Mouse (Mus musculus) hindbrain, embryonic 12.5 days (tissue): Measurements from ENCODE around the gene Nusap1. TPM values are rescaled to one million over a fixed set of nuclear protein-coding genes. Genes with fewer than 3 reads are reported as not detected.
A peak's percentile ranks its signal among the peaks of the same experiment; 100 is the strongest.

ENCODE experiments used
- ATAC-seq: fragments of 200-750 bp; cut with Nextera tagmentation; 2 replicates; pipeline ENCODE4 v1.8.0; 2017; ENCODE audit warnings: moderate TSS enrichment; ENCODE audit not compliant: low FRiP score
- H3K27ac ChIP-seq: fragments of 300-500 bp; sonication (generic); 2 replicates; pipeline ENCODE4 v1.5.1; 2016; ENCODE audit warnings: mild to moderate bottlenecking
- H3K27me3 ChIP-seq: fragments of 300-500 bp; sonication (generic); 2 replicates; pipeline ENCODE4 v1.6.1; 2016; ENCODE audit warnings: mild to moderate bottlenecking
- H3K36me3 ChIP-seq: fragments of 300-500 bp; sonication (generic); 2 replicates; pipeline ENCODE4 v1.6.1; 2016; ENCODE audit warnings: mild to moderate bottlenecking
- H3K4me1 ChIP-seq: fragments of 300-500 bp; sonication (generic); 2 replicates; pipeline ENCODE4 v1.6.1; 2016
- H3K4me2 ChIP-seq: fragments of 300-500 bp; sonication (generic); replicated peaks from 2 replicates; pipeline ENCODE4 v1.6.1; 2016; ENCODE audit warnings: mild to moderate bottlenecking
- H3K4me3 ChIP-seq: fragments of 300-500 bp; sonication (generic); 2 replicates; pipeline ENCODE4 v1.5.1; 2016; ENCODE audit warnings: mild to moderate bottlenecking
- H3K9ac ChIP-seq: fragments of 300-500 bp; sonication (generic); 2 replicates; pipeline ENCODE4 v1.6.1; 2016; ENCODE audit warnings: mild to moderate bottlenecking, moderate library complexity
- H3K9me3 ChIP-seq: fragments of 300-500 bp; sonication (generic); replicated peaks from 2 replicates; pipeline ENCODE4 v1.6.1; 2016; ENCODE audit warnings: mild to moderate bottlenecking
- whole genome bisulfite sequencing: fragments of 180-500 bp; shearing (Covaris S2); methylation state at CpG from one replicate; pipeline ENCODE4 v1.1.7; 2016; 5-methylcytosine and 5-hydroxymethylcytosine counted together
- polyA plus RNA-seq: library from polyadenylated mRNA; unstranded; fragments of >200 nt; fragmentation: Nextera tagmentation; extraction: Ambion mirVana; gene quantifications from 2 replicates; pipeline ENCODE4 v1.2.1, GENCODE M21; 2016

Nusap1 gene
- 56.4 and 57.6 TPM in 2 replicates for polyA plus RNA-seq

DNA sequence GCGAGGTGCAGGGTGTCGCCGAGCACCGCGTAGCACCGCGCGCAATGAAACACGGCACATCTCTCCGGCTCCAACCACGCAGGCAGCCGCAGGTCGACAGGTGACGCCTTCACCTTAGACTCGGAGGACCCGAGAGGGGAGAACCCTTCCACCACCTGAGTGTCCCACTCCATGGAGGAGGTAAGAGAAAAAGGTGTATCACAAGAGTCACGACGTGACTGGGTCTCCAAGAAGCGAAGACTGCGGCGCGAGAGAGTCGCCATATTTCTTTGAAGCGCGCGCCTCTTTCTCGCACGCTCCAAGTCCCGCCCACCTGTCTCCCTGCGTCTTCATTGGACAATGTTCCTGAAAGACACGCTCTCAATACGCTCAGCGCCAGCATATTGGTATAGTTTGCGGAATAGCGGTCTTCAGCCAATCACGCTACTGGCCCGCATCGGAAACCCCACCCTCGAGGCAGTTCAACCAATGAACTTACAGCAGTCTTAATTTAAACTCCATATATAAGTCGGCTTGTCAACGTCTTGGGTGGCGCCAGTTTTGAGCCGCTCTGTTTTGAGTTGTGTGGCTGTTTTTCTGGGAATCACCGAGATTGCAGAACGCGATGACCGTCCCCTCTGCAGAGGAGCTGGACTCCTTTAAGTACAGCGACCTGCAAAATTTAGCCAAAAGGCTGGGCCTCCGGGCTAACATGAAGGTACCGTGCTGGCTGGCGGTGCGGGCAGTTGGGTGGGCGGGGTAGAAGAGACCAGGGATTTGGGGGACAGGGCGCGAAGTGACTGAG, at the start of gene Nusap1, which contains the start of gene Oip5:
Gene Nusap1 (plus strand): TSS at position 100 of the 784 bp plus-strand sequence.
Gene Oip5 (minus strand): TSS at position 271 of the 784 bp plus-strand sequence.
- H3K27me3 ChIP-seq = no peaks in the 10 kb centered on the region
- H3K9ac ChIP-seq = peak within 1 kb of the TSS; percentile 63
- H3K4me3 ChIP-seq = peak within 1 kb of the TSS; percentile 58
- no peaks in the 10 kb centered on the region for H3K9me3 ChIP-seq
- H3K4me1 ChIP-seq = peaks cover 27% of the 10 kb centered on the region
- ATAC-seq = peak; percentile 100
- peak within 1 kb of the TSS; percentile 96 for H3K4me2 ChIP-seq
- no peaks in the 10 kb centered on the region for H3K36me3 ChIP-seq
- 0 out of 2 replicates have a peak within 1 kb of the TSS, but pooled peaks have one; percentile 25 for H3K27ac ChIP-seq
- WGBS = under 1% methylated on average over 55 of the region's 55 CpGs

DNA sequence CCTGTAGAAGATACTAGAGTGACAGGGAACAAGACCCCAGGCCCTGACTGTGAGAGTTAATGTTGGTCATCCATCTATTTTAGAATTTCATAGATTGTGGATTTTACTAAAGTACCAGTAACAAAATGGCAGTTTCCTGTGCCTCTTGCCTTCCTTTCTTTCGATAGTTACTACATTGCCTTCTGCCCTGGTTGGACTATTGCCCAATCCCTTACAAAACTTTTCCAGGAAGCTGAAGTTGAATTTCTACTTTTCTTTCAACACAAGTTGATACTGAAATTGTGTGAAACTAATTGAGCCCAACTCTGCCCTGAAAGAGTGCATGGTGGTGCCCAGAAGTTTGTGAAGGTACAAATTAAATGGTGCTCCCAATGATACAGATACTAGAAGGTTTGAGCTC, 45.6 kb upstream of the Nusap1 start:
- Histone ChIP-seq H3K4me1 (no peaks in the 10 kb centered on the region), H3K9me3 (no peaks in the 10 kb centered on the region), H3K4me3 (no peak overlapping the region), H3K9ac (no peak overlapping the region), H3K4me2 (no peak overlapping the region), H3K27ac (no peak overlapping the region), H3K36me3 (peaks cover 35% of the 10 kb centered on the region), H3K27me3 (no peaks in the 10 kb centered on the region)
- no peak for ATAC-seq
- 92% methylated on average over 1 of the region's 1 CpGs for WGBS

DNA sequence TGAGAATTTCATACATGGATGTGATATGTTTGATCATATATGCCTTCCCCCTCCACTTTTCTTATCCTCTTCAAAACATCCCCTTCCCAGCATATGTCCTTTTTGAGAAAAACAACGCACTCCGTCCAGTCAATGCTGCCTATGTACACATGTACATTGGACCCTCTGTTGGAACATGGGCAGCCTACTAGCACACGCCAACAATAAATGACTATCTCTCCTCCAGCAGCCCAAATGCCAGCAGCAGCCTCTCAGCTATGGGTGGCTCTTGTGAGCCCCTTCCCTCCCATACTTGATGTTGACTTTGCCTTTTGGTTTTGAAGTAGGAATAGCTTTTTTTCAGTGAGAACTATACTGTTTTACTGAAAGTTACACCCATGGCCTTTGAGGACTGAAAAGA, 36.5 kb upstream of the Nusap1 start:
- Histone ChIP-seq H3K27ac (no peak overlapping the region), H3K36me3 (peaks cover 16% of the 10 kb centered on the region; the same call in 1 of the 2 replicates), H3K4me2 (no peak overlapping the region), H3K4me1 (no peaks in the 10 kb centered on the region), H3K9me3 (no peaks in the 10 kb centered on the region), H3K9ac (no peak overlapping the region), H3K4me3 (no peak overlapping the region), H3K27me3 (no peaks in the 10 kb centered on the region)
- no peak for ATAC-seq
- WGBS = 100% methylated on average over 3 of the region's 3 CpGs

DNA sequence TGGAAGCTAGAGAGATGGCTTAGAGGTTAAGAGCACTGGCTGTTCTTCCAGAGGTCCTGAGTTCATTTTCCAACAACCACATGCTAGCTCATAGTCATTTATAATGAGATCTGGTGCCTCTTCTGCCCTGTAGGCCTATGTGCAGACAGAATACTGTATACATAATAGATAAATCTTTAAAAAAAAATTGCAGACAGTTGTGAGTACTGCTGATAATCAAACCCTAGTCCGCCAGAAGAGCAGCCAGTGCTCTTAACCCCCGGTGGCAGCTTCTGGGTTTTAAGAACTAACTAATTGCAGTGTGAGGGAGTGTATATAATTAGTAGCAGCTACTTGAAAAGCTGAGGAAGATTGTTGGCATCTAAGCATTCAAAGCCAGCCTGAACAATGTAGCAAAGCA, 34.7 kb upstream of the Nusap1 start:
- no peak overlapping the region for H3K27ac ChIP-seq
- no peak overlapping the region for H3K4me2 ChIP-seq
- ATAC-seq = no peak
- peaks cover 9% of the 10 kb centered on the region; the same call in 1 of the 2 replicates for H3K36me3 ChIP-seq
- no peaks in the 10 kb centered on the region for H3K27me3 ChIP-seq
- H3K4me3 ChIP-seq = no peak overlapping the region
- no peak overlapping the region for H3K9ac ChIP-seq
- WGBS = 73% methylated on average over 2 of the region's 2 CpGs
- no peaks in the 10 kb centered on the region for H3K4me1 ChIP-seq
- H3K9me3 ChIP-seq = no peaks in the 10 kb centered on the region

DNA sequence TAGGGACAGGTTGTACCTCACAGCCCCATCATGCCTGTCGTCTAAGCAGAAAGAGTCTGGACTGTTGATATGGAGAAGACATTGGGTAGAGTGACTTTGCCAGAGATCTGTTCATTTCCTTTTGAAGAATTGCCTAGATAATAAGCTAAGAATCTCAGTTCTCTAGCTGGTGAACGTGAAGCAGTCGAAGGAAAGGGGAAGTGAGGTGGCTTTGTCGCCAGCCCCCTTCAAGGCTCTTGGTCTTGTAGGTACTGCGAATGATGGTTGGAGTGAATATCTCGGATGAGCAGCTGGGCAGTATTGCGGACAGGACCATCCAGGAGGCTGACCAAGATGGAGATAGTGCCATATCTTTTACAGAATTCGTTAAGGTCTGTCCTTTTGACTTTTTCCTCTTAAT, 33.8 kb upstream of the Nusap1 start:
- H3K9me3 ChIP-seq = no peaks in the 10 kb centered on the region
- no peak for ATAC-seq
- no peak overlapping the region for H3K4me2 ChIP-seq
- WGBS = 88% methylated on average over 8 of the region's 8 CpGs
- peaks cover 9% of the 10 kb centered on the region; the same call in 1 of the 2 replicates for H3K36me3 ChIP-seq
- H3K9ac ChIP-seq = no peak overlapping the region
- H3K4me1 ChIP-seq = no peaks in the 10 kb centered on the region
- no peak overlapping the region for H3K4me3 ChIP-seq
- H3K27me3 ChIP-seq = no peaks in the 10 kb centered on the region
- H3K27ac ChIP-seq = no peak overlapping the region

DNA sequence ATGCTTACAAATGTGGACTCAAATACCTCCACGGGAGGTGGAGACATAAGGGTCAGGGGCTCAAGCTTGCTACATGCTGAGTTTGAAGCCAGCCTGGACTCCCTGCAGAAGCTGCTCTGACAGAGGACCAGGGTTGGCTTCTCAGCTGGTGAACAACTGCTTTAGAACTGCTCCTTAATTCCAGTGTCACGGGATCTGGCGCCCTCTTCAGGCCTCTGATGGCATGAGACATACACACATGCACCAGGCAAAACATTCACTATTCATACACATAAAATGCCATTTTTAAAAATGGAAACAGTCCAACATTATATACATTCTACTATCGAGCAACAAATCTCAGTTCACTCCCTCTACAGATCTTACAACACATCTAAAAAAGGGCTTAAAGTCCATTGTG, 30.7 kb upstream of the Nusap1 start:
- no peak overlapping the region for H3K4me2 ChIP-seq

DNA sequence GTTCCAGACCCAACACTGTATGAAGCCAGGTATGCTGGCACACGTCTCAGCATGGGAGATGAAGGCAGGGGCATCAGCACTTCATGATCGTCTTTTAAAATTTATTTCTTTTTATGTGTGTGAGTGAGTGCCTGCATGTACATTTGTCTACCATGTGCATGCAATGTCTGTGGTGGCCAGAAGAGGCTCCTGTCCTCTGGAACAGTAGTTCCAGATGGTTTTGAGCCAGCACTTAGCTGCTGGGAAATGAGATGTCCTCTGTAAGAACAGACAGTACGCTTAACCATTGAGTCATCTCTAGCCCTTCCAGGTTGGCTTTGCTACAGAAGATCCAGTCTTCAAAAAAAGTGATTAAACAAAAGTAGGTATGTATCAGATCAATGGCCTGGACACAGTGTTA, 26.9 kb upstream of the Nusap1 start:
- no peaks in the 10 kb centered on the region for H3K9me3 ChIP-seq
- no peaks in the 10 kb centered on the region for H3K27me3 ChIP-seq
- no peak overlapping the region for H3K9ac ChIP-seq
- no peak overlapping the region for H3K4me3 ChIP-seq
- no peak overlapping the region for H3K4me2 ChIP-seq
- no peak overlapping the region for H3K27ac ChIP-seq
- H3K36me3 ChIP-seq = 0 out of 2 replicates have a peak, but pooled peaks cover 1% of the 10 kb centered on the region
- no peak for ATAC-seq
- H3K4me1 ChIP-seq = peaks cover 16% of the 10 kb centered on the region
- 89% methylated on average over 3 of the region's 3 CpGs for whole genome bisulfite sequencing

More for the DNA sequence above, 30.7 kb upstream of the Nusap1 start:
- Histone ChIP-seq H3K27ac (no peak overlapping the region), H3K4me3 (no peak overlapping the region), H3K9me3 (no peaks in the 10 kb centered on the region), H3K4me1 (no peaks in the 10 kb centered on the region), H3K9ac (no peak overlapping the region), H3K27me3 (no peaks in the 10 kb centered on the region), H3K36me3 (0 out of 2 replicates have a peak, but pooled peaks cover 4% of the 10 kb centered on the region)
- ATAC-seq = no peak
- 19% methylated on average over 4 of the region's 4 CpGs for WGBS

DNA sequence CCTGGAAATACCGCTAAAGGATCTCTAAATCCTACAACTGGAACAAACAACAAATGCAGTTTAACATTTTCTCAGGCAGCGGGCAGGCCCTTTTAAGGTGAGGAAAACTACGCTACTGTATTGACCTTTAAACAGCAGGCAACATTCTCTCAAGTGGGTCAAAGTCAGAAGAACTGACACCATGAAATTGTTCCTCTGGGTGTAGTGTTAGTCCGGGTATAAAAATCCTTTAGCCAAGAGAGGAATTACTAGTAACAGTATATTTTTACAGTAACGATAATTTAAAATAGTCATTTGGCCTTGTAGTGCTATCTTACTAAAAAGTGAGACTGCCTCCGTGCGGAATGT, 24.4 kb upstream of the Nusap1 start:
- Histone ChIP-seq H3K4me2 (peak overlapping the region; percentile 47), H3K27ac (peak overlapping the region; percentile 70), H3K36me3 (peaks cover 20% of the 10 kb centered on the region), H3K27me3 (no peaks in the 10 kb centered on the region), H3K4me3 (peak overlapping the region; percentile 96; the same call in 1 of the 2 replicates), H3K4me1 (peaks cover 20% of the 10 kb centered on the region), H3K9ac (peak overlapping the region; percentile 24), H3K9me3 (no peaks in the 10 kb centered on the region)
- 13% methylated on average over 7 of the region's 7 CpGs for WGBS
- peak; percentile 61 for ATAC-seq

DNA sequence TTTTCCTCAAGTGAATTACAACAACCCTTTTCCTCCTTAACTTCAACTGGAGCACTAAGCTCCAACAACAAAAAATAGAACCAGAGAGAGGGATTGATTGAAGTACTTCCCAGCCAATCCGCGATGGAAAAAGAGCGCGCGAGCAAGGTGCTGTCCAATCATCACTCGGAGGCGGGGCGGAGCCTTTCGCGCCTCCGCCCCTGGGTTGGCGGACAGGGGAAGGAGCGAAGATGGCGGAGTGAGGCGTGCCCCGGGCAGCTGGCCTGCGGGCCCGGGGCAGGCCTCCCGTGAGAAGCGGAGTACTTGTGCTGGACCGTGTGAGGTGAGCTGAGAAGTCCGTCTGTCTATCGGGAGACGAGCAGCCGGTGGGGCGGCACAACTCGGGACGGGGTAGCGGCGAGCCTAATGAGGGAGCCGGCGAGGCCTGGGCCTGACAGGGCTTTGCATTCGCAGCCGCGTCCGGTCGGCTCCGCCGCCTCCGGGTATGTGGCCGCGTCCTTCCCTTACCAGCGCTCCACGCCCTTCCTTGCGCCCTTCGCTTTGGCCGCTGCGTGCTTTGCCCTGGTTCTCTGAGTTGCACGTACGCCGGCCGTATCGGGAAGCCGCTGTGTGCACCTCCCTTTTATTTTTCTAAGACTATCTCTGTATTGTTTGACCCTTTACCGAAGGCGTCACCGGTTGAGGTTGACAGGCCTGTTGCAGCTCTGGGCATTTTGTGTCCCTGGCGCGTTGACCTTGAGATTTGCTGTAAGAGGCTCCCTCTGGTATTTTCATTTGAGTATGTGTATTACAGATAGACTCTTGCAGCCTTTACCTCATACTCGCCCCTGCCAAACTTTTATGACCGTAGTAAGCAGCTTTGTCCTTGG, 23.8 kb upstream of the Nusap1 start:
- Histone ChIP-seq H3K4me1 (peaks cover 20% of the 10 kb centered on the region), H3K36me3 (peaks cover 25% of the 10 kb centered on the region), H3K4me2 (peak overlapping the region; percentile 57), H3K4me3 (peak overlapping the region; percentile 96), H3K9me3 (no peaks in the 10 kb centered on the region), H3K27me3 (no peaks in the 10 kb centered on the region), H3K27ac (peak overlapping the region; percentile 86), H3K9ac (peak overlapping the region; percentile 91)
- peak; percentile 98 for ATAC-seq
- WGBS = under 1% methylated on average over 61 of the region's 61 CpGs

DNA sequence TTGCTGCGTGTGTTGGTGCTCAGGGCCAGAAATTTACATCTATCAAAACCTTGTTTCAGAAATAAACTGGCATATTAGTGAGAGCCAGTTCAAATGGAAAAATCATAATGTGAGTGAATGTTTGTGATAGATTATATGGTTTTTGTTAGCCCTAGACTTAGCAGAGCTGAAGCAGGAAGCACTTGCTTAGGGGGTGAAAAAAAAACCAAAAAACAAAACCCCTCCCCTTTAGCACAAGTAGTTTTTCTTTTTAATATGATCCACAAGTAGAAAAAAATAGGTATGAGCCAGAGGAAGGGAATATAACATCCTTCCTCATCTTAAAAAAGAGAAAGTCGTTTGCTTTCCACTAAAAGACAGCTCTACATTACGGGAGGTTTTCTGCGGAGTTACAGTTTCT, 22.8 kb upstream of the Nusap1 start:
- H3K36me3 ChIP-seq = peaks cover 32% of the 10 kb centered on the region

DNA sequence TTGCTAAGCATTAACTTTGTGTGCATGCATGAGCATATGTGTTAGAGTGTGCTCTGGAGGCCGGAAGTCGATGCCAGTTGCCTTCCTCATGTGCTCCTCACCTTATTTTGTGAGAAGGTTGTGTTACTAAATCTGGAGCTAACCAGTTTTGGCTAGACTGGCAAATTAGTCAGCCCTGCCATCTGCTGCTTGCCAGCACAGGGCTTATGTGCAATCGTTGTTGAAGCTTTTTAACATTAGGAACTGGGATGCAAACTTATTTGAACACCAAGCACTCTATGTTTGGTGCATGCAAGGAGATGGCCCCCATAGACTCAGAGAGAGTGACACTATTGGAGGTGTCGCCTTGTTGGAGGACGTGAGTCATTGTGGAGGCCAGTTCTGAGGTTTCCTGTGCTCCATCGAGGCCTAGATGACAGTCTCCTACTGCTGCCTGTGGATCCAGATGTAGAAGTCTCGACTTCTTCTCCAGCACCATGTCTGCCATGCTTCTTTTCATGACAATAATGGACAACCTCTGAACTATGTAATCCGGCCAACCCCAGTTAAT, 21.2 kb upstream of the Nusap1 start:
- H3K9me3 ChIP-seq = no peaks in the 10 kb centered on the region
- no peaks in the 10 kb centered on the region for H3K27me3 ChIP-seq
- H3K27ac ChIP-seq = no peak overlapping the region
- no peak for ATAC-seq
- H3K9ac ChIP-seq = no peak overlapping the region
- peaks cover 43% of the 10 kb centered on the region for H3K36me3 ChIP-seq
- no peak overlapping the region for H3K4me2 ChIP-seq
- peaks cover 24% of the 10 kb centered on the region for H3K4me1 ChIP-seq
- WGBS = 95% methylated on average over 8 of the region's 8 CpGs
- H3K4me3 ChIP-seq = no peak overlapping the region

More for the DNA sequence above, 22.8 kb upstream of the Nusap1 start:
- Histone ChIP-seq H3K27ac (no peak overlapping the region), H3K4me1 (peaks cover 20% of the 10 kb centered on the region), H3K27me3 (no peaks in the 10 kb centered on the region), H3K9ac (peak overlapping the region; percentile 91), H3K4me2 (peak overlapping the region; percentile 57), H3K9me3 (no peaks in the 10 kb centered on the region), H3K4me3 (peak overlapping the region; percentile 96)
- WGBS = 59% methylated on average over 4 of the region's 4 CpGs
- no peak for ATAC-seq

DNA sequence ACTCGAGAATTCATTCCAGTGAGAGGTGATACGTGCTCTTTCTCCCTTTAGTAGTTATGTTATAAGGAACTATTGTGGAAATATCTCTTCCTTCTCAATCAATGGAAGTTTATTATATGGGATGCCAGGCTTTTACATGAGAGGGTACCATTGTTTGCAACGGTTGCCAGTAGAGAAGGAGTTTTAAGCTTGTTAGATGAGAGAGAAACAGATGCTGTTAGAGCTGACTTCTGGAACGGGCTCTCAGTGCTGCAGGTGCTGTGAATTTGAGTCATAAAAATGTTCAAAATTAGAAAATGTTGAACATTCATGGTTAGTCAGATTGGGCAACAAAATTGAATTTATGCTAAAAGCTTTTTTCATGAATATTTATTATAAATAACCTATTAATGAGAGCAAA, 17.1 kb upstream of the Nusap1 start:
- peaks cover 52% of the 10 kb centered on the region for H3K36me3 ChIP-seq
- no peak overlapping the region for H3K9ac ChIP-seq
- no peak for ATAC-seq
- WGBS = 88% methylated on average over 4 of the region's 4 CpGs
- no peak overlapping the region for H3K27ac ChIP-seq
- no peaks in the 10 kb centered on the region for H3K27me3 ChIP-seq
- H3K4me3 ChIP-seq = no peak overlapping the region
- H3K4me2 ChIP-seq = no peak overlapping the region
- no peaks in the 10 kb centered on the region for H3K9me3 ChIP-seq
- peaks cover 10% of the 10 kb centered on the region; the same call in 1 of the 2 replicates for H3K4me1 ChIP-seq
